Mouse (Mus musculus) spleen, postnatal 36 days (tissue): ENCODE data around the gene Pde6b.
A peak's percentile ranks its signal among the peaks of the same experiment; 100 is the strongest.

Experiments
- DNase-seq, 2 experiments: peaks; one replicate each; pipeline ENCODE4 v3.0.0; 2022; ENCODE audit warnings: low spot score in 2 of 2, mixed read lengths in 1 of 2

The Pde6b gene

DNA sequence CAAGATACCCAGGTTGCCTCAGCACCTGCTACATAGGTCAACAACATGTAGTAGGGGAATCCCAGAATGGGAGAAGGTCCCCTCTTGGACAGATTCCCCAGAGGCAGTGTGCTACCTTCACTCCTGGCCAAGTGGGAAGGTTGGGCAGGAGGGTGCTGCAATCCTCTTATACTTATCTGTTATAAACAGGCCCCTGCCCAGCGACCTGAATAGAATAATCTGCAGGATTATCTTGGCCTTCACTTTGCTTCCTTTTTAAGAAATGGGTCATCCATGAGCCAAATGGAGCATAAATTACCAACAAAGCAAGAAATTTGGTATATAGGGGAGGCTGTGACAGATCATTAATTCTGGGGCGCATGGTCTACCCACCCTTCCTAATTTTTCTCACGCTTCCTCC is 1.6 kb downstream of the Pde6b start:
- no peak for DNase-seq

DNA sequence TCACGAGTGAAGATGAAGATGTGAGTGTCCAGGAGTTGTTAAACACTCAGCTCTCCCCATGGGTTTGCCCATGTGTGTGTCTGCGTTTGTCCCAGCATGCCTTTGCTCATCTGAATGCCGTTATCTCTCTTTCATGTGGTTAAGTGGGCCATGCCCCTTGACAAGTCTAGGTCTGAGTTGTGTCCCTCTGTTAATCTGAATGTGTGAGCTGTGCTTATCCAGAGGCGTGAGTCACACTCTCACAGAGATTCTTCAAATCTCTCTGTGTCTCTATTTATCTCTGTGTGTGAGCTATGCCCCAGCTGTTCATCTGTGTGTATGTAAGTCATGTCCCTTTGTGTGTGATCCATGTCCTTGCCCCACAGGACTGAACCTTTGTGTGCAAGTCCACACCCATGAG is 15.3 kb downstream of the Pde6b start:
- DNase-seq, result no peak

DNA sequence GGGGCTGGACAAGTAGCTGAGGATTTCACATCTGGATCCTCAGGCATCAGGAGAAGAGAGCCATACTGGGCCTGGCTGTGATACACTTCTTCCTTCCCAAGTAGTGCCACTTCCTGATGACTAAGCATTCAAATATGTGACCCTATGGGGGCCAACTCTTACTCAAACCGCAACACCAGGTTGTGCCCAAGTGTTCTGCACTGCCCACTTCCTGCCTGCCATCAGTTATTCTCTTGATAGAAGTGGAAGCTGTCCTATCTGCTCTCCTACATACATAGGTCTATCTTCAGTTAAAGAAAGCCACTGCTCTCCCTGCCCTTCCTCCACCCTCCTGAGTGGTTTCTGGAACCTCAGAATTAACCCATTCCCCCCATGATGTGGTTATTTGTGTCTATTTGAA is 17.3 kb downstream of the Pde6b start:
- peak in 1 of 2 experiments; percentile 4 for DNase-seq

DNA sequence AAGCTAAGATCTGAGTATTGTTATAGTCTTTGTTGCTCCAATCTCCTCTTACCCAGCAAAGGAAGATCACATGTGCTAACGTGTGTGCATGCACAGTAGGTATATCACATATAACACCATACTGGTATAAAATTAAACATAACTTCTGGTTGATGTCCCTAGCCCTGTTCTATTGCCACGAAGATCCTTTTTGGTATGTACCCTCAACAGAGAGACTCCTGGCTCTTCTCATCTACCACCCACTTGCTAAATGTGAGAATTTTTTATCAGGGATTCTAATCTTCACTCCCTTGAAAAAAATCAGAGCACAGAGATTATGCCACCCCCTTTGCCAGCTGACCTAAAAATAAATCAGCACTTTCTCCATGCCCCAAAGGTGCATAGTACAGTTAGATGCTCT is 18.8 kb downstream of the Pde6b start:
- DNase-seq, result no peak

DNA sequence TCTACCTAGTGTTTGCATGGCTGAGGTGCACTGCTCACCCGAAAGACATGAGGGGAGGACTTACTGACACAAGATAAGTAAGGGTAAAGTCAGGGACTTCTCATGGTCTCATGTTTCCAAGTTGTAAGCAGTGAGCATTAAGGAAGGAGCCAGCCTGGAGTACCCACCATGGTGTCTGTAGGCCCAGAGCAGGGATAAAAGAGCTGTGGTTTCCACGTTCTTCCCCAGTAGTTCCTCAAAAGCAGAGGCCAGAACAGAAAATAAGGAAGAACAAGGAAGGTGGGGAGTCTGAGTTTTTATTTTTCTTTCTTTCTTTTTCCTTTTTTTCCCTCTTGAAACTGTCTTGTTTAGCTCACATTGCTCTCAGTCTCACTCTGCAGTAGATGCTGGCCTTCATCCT is 26.5 kb downstream of the Pde6b start:
- DNase-seq, result no peak

DNA sequence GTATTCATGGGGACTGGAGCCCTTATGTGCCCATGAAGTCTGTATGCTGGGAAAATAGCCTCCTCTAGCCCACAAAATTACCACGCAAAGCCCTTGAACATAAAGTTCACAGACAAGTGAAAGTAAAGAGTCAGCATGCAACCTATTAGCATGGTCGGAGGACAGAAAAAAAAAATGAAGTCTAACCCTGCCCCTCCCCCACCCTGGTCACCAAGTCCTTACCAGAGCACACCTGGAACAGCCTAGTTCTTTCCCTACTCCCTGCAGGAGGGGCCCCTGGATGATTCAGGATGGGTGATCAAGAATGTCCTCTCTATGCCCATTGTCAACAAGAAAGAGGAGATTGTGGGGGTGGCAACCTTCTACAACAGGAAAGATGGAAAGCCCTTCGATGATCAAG is 34.5 kb downstream of the Pde6b start:
- DNase-seq, result no peak

DNA sequence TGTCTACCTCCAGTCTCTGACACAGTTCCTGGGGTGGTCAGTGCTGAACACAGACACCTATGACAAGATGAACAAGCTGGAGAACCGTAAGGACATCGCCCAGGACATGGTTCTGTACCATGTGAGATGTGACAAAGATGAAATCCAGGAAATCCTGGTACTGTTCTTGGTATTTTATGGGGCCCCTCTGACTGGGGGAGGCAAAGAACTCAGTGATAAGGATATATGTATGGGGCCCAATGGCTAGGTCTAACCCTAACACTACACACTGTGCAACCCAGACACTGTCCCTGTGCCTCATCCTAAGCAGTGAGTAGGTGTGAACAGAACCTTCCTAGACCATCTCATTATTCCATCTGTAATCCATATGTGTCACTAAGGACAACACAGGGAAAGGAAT is 35.2 kb downstream of the Pde6b start:
- DNase-seq, result no peak

DNA sequence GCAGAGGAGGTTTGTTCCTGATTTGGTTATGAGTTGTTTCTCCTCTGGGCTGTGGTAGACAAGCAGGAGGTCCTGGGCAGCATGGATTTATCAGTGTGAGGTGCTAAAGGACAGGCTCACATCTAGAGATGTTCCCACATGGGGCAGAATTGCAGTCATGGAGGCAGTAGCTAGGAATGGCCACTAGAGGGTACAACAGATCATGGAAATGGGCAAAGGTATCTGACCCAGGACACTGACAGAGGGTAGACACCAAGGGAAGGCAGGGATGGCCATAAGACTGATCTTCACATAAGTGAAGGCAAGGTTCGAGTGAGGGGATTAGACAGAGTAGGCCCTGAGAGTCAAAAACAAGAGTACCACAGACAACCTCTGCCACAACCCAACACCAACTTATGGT is 39.0 kb downstream of the Pde6b start:
- peak; percentile 16 to 41 for DNase-seq

DNA sequence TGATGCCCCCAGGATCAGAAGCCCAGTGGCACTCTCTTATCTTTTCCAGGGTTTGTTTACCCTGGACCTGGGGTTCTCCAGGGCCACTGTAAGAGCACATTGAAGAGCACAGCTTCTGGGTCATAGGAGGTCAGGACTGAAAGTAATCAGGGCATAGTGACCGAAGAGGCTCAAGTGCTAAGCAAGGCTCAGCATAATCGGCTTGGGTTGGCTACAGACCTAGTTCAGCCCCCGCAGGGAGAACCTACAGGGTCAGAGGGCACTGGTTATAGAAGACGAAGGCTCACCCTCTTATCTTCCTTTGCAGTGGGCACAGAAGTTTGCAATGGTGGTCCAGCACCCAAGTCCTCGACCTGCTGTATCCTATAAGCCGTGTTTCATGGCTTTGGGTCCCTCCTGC is 43.0 kb downstream of the Pde6b start:
- no peak for DNase-seq

DNA sequence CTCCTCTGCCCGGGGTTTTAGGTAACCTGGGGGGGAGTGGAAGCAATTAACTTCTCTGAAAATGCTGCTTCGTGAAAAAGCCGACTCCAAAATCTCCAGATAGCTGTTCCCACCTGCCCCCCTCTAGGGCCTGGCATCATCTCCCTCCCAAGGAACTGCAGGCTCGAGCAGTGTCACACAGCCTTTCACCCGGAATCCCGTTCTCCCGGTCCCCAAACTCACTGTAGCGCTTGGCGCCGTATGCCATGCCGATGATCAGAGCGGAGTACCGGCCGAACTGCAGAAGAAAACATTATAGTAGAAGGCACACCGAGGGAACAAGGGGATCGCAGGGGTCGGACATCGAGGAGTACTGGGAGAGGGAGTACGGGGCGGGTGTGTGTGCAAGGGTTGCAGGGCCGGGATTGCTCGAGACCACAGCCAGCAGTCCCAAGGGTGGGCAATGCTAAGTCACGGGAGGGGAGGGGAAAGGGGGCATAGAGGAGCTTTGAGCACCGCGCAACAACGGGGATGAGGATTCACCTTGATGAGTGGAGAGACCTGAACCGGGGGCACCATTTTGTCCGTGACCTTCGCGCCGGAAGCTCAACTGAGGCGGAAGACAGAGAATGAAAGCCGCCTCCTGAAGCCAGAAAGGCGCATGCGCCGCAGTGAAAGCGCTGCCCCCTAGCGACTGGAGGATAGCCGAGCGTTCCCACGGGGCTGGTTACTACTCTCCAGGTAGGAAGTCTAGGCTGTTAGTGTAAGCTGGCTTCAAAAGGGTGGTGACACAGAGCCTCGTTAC is 45.8 kb downstream of the Pde6b start, which contains the start of gene Atp5k:
Gene Atp5k (minus strand): TSS at position 645 of the 784 bp plus-strand sequence.
- peak; percentile 91 to 93 for DNase-seq

DNA sequence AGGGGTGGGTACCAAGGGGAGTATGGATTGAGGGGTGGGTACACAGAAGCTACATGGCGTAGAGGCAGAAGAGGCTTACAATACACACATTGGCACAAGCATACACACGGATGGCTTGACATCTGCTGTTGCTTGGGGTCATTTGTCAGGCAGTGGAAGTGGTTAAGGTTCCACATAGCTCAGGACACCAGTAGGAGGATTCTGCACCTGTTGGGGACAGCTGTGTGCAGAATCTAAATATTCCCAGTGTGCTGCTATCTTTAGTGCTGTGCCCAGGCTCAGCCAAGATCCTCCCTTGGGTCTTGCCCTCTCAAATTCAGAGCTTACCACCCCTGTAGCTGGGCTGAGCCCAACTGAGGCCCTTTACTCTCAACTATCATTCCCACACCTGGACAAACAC is 47.9 kb downstream of the Pde6b start:
- DNase-seq, result no peak

DNA sequence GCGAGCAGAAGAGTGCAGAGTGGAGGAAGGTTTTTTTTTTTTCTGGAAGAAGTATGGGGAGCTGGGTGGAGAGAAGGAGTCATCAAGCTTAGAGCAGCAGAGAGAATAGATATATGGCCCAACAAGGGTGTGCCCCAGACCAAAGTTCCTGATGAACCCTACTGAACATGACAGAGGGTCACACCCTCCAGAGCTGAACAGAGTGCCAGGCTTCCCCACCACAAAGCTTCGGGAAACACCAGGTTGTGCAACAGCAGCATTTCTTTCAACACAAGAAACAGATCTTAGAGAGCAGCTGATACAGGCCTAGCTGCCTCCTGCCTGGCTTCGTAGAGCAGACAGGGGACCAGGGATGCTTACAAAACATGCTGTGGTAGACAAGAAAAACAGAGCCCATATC is 58.8 kb downstream of the Pde6b start:
- DNase-seq, result no peak

DNA sequence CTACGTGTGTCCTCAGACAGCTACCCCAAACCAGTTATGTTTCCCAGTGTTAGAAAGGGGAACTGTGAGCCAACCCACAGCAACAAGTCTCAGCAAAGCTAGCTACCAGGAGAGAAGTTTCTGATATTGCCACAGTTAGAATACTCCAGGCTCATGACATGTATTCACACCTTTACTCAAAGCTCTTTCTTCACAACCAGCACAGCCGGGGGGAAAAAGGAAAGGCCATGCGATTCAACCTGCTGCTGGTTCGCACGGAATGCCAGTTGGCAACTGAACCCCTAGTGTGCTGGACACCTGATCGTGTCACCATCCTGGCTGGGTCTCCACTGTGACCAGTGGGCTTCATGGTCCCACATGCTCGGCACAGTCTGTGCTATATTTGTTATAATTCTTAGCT is 59.7 kb downstream of the Pde6b start:
- DNase-seq, result no peak

DNA sequence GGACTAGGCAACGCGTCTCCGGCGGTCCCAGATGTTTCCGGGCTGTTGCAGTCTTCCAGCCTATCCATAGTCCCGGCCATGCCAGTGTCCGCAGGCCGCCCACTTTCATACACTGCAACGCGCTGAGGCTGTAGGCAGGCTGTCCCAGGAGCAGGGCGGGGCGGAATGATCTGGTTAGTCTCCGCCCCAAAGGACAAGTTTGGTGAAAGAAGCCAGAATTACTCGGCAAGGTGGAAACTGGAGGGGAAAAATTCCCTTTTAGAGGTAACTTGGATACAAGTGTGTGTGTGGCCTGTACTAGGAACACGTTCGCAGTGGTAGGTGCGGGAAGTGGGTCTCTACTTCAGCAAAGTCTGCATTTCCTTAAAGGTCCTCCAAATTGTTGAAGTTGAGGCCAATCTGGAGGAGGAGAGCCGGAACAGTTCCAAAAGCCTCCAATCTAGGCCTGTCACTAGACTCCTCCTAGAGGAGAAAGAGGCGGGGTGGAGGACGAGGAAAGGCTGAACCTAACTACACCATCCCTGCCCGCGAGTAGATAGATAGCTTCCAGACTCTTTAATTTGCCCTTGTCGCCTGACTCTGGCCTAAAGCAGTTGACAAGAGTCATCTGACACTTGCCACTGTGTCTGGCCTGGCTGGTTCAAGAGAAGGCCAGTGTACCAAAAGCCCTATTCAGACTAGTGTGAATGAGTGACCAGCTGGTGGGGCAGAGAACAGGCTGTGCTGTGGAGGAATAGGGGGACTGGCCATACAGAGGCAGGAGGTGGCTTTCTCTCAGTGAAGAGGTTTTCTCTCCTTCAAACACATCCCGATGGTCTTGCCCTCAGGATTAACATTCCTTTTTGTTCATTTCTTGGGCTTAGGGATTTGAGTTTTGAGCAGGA is 60.8 kb downstream of the Pde6b start, which contains the start of gene Mfsd7a:
Gene Mfsd7a (minus strand): TSS at position 107 of the 884 bp plus-strand sequence.
- peak; percentile 22 to 42 for DNase-seq

DNA sequence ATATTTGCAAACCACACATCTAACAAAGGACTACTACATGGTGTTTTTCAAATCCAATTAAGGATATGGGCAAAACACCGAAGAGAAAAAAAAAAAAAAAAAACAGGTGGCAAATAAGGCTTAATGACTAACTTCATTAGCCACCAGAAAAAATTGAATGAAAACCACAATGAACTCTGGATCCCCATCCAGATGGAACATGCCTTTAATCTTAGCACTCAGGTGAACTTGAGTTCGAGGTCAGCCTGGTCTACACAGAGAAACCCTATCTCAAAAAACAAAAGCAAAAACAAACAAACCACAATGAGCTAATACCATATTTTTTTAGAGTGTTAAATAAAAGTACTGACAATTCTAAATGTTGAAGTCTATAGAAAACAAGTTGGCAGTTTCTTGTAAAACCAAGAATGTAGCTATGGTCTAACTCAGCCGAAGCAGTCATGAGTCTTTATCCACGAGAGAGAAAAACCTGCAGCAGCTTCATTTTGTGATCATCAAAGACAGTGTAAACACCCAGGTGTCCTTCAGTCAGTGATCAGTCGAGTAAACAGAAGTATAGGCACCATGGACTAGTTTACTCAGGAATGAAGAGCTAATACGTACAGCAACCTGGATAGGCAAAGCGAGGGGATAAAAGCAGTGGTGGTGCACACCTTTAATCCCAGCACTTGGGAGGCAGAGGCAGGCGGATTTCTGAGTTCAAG is 62.8 kb downstream of the Pde6b start:
- DNase-seq, result no peak

DNA sequence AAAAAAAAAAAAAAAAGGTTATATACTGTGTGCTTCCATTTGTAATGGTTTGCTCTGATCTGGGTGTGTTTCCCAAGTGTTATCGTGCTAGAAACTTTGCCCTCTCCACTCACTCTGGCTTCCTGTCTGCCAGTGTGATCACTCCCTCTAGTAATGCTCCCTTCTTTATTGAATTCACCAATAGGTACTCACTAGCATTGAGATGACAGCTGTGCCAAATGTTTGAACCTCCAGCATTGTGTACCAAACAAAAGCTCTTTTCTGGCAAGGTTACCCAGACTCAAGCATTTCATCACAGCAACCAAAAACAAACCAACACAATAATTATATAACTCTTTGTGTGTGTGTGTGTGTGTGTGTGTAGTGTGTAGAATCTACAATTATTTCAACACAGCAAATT is 63.4 kb downstream of the Pde6b start:
- DNase-seq, result no peak

DNA sequence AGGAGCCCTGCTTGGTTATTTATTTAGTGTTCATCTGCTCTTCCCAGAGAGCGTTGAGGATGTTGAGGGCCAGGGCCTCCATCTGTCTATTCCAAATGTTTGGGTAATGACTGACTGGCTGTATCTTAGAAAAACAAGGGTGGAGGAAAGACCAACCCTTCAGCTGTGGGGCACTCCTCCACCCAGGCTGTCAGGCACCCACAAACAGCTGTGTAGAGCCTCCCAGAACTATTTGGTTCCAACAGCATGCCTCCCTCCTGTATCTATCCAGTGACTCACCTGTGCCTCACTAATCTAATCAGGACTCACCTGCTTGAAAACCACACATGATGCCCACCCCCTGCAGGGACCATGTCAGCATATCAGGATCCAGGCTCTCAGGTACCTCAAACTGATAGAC is 64.2 kb downstream of the Pde6b start:
- DNase-seq, result no peak

DNA sequence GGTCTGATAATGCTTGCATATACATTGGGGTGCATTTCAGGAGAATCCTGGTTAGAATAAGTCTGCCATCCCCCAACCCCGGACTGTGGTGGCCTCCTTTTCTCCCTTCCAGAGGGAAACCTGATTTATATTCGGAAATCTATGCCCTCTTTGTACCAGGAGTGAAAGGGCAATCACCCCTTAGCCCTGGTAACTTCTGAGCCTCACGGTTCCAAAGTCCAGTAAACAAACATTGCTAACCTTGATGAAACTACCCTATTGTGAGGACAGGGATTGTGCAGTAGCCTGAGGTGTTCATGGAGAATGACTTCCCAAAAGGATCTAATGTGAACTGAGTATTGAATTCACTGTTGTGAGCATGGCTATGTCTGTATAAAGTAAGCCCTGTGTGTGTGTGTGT is 65.9 kb downstream of the Pde6b start:
- no peak for DNase-seq

DNA sequence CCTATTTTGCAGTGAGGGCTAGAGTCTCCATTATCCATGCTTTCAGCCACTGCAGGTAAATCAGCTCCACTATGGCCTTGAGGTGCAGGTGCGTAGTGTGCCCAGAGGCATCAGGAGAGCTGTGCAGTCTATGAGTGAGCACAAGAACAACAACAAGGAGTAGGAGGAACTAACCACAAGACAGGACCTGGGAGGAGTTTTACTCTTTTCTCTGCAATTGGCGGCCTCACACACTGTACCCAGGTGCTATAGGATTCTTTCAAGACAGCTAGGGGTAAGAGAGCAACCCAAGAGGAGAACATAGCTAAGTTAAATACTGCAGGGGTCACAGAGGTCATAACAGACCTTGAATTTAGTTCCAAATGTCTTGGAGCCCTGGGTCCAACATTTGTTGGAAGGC is 70.5 kb downstream of the Pde6b start:
- no peak for DNase-seq

DNA sequence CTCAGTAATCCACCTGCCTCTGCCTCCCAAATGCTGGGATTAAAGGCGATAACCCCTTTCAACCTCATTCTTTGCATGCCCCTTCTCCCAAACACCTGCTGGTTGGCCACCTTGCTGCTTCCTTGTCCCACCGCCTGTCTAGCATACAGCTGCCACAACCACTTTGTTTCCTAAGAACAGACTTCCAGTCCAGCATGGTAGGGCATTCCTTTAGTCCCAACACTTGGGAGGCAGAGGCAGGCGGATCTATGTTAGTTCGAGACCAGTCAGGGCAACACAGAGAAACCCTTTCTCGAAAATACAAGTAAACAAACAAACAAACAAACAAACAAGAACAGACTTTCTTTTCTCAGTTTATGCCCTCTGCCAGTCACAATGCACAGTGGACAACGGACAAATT is 72.3 kb downstream of the Pde6b start:
- DNase-seq, result no peak

DNA sequence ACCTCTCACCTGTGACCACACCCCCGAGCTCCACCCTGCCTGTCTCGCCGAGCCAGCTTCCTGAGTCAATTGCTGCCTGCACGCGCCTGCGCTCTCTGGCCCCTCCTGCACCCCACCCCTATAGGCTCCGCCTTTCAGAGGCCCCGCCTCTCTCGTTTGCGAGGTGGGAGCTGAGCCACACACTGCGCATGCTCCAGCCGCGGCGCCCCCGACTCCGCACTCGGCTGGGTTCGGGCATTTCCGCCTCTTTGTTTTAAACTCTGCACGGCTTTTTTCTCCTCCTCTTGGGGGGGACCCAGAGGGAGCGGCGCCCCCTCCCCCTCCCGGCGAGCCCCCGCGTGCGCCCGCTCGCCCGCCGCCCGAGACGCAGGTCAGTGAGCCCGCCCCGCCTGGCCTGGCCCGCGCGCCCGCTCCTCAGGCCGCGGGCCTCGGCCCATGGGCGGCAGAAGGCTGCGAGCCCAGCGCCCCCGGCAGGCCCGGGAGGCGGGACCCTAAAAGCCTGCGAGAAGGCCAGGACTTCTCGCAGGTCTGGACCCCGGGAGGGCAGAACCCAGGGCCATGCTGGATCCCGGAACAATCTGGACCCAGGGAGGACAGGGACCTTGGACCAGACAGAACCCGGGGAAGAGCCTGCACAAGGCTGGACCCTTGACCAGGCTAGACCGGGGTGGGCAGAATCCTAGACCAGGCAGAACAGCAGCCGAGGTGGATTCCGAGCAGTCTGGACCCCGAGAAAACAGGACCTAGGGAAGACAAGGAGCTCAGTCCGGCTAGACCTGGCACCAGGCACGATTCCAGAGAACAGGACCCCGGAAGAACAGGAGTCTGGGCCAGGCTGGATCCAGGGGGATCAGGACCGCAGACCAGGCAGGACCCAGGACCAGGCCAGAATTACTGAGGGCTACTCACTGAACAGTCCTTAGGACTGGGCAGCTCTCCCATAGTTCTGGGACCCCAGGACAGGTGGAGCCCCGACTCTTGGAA is 73.2 kb downstream of the Pde6b start, which contains the start of gene Pcgf3:
Gene Pcgf3 (plus strand): TSS at position 151 of the 984 bp plus-strand sequence.
- DNase-seq, result peak; percentile 99
